Mouse (Mus musculus): ENCODE data around the gene Eif3g.

Gene Eif3g

GRCm38 (mm10) chr9:20898511-20899073 is at the start of gene Eif3g:
TSS of gene Eif3g (minus strand) at chr9:20898623.
- DNase-seq (ENCODE audit: low spot score in 2 of 2): peak; percentile 88 to 91

- no peak for DNase-seq (ENCODE audit: low spot score in 2 of 2)
Observed at GRCm38 (mm10) chr9:20946066-20946880, 47.9 kb upstream of the Eif3g start.

- no peak for DNase-seq (ENCODE audit: low spot score in 2 of 2)
Observed at GRCm38 (mm10) chr9:20944697-20945370, 46.4 kb upstream of the Eif3g start.

GRCm38 (mm10) chr9:20943911-20944310 is 45.5 kb upstream of the Eif3g start:
- no peak for DNase-seq (ENCODE audit: low spot score in 2 of 2)

GRCm38 (mm10) chr9:20943396-20943795 is 45.0 kb upstream of the Eif3g start:
- no peak for DNase-seq (ENCODE audit: low spot score in 2 of 2)

GRCm38 (mm10) chr9:20923258-20923657 is 24.8 kb upstream of the Eif3g start:
- no peak for DNase-seq (ENCODE audit: low spot score in 2 of 2)

GRCm38 (mm10) chr9:20916160-20916559 is 17.7 kb upstream of the Eif3g start:
- no peak for DNase-seq (ENCODE audit: low spot score in 2 of 2)

- no peak for DNase-seq (ENCODE audit: low spot score in 2 of 2)
Observed at GRCm38 (mm10) chr9:20909948-20910347, 11.5 kb upstream of the Eif3g start.

GRCm38 (mm10) chr9:20902174-20902491 is 3.7 kb upstream of the Eif3g start:
- DNase-seq (ENCODE audit: low spot score in 2 of 2): no peak

- DNase-seq (ENCODE audit: low spot score in 2 of 2): no peak
Observed at GRCm38 (mm10) chr9:20901466-20902173, 3.2 kb upstream of the Eif3g start.

- peak in 1 of 2 experiments; percentile 14 for DNase-seq (ENCODE audit: low spot score in 2 of 2)
Observed at GRCm38 (mm10) chr9:20897736-20898510, 500 bp downstream of the Eif3g start.

- peak in 1 of 2 experiments; percentile 14 for DNase-seq (ENCODE audit: low spot score in 2 of 2)
Observed at GRCm38 (mm10) chr9:20895382-20895781, 3.0 kb downstream of the Eif3g start.

GRCm38 (mm10) chr9:20894629-20895028 is 3.8 kb downstream of the Eif3g start:
- peak in 1 of 2 experiments; percentile 23 for DNase-seq (ENCODE audit: low spot score in 2 of 2)

- peak in 1 of 2 experiments; percentile 25 for DNase-seq (ENCODE audit: low spot score in 2 of 2)
Observed at GRCm38 (mm10) chr9:20893590-20894343, 4.7 kb downstream of the Eif3g start.

GRCm38 (mm10) chr9:20893069-20893468 is 5.4 kb downstream of the Eif3g start:
- DNase-seq (ENCODE audit: low spot score in 2 of 2): peak in 1 of 2 experiments; percentile 23

GRCm38 (mm10) chr9:20892104-20892653 is 6.2 kb downstream of the Eif3g start:
- peak in 1 of 2 experiments; percentile 20 for DNase-seq (ENCODE audit: low spot score in 2 of 2)

- peak in 1 of 2 experiments; percentile 25 for DNase-seq (ENCODE audit: low spot score in 2 of 2)
Observed at GRCm38 (mm10) chr9:20891339-20892103, 6.9 kb downstream of the Eif3g start.

- DNase-seq (ENCODE audit: low spot score in 2 of 2): peak in 1 of 2 experiments; percentile 17
Observed at GRCm38 (mm10) chr9:20890411-20890810, 8.0 kb downstream of the Eif3g start.
